Mouse (Mus musculus): Measurements from ENCODE around the gene Pde10a. TPM values are rescaled to one million over a fixed set of nuclear protein-coding genes. Genes with fewer than 3 reads are reported as not detected.

Gene Pde10a
- polyA plus RNA-seq, 1 experiment from 2014 or later = 1.5 TPM

- 68% methylated on average over 4 of the region's 4 CpGs for WGBS
- Histone ChIP-seq H3K9ac (no peak overlapping the region), H3K27me3 (no peaks in the 10 kb centered on the region), H3K36me3 (no peaks in the 10 kb centered on the region), H3K4me1 (no peaks in the 10 kb centered on the region), H3K9me3 (no peaks in the 10 kb centered on the region), H3K4me3 (no peak overlapping the region), H3K4me2 (no peak overlapping the region), H3K27ac (no peak overlapping the region)
- ATAC-seq (ENCODE audit: borderline replicate concordance, extremely low read depth, low FRiP score, low TSS enrichment) = no peak
Observed at GRCm38 (mm10) chr17:9002438-9002837, 477.3 kb downstream of the Pde10a start.

GRCm38 (mm10) chr17:9004516-9004915 lies 479.3 kb downstream of the Pde10a start:
- Histone ChIP-seq H3K27ac (no peak overlapping the region), H3K9ac (no peak overlapping the region), H3K4me3 (no peak overlapping the region), H3K9me3 (no peaks in the 10 kb centered on the region), H3K4me1 (no peaks in the 10 kb centered on the region), H3K36me3 (no peaks in the 10 kb centered on the region), H3K4me2 (no peak overlapping the region), H3K27me3 (no peaks in the 10 kb centered on the region)
- 82% methylated on average over 4 of the region's 4 CpGs for whole genome bisulfite sequencing
- no peak for ATAC-seq (ENCODE audit: borderline replicate concordance, extremely low read depth, low FRiP score, low TSS enrichment)

DNA sequence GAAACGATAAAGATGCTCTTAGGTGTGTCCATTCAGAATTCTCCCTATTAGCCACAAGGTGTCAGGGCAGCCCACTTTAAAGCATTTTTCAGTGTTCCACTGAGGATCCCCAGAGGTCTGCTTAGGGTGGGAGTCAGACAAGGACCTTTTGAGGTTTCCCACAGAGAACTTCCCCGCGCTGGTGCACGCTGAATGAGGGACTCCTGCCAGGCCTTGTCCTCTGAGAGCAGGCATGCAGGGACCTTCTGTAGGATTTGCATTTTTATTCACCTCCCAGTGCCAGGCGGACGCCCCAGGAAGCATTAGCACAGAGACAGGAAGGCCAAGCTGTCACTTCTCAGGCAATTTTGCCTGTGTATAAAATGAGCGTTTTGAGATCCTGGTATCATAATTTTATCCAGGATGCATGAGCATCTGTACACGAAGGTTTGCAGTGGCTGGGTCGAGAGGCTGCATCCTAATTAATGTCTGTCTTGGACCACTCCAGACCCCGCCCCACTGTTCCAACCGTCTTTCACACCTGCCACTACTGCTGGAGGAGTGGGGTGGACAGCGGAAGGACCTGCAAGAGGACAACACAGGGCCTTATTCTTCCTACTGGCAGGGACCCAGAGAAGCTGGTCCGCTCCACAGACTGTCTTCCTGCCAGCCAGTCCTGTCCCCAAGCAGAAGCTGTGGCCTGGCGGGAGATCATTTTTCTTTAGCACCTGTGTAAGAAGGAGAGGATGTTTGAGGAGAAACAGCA lies 498.2 kb downstream of the Pde10a start:
- no peaks in the 10 kb centered on the region for H3K9me3 ChIP-seq
- WGBS = 22% methylated on average over 14 of the region's 14 CpGs
- ATAC-seq (ENCODE audit: borderline replicate concordance, extremely low read depth, low FRiP score, low TSS enrichment) = no peak

DNA sequence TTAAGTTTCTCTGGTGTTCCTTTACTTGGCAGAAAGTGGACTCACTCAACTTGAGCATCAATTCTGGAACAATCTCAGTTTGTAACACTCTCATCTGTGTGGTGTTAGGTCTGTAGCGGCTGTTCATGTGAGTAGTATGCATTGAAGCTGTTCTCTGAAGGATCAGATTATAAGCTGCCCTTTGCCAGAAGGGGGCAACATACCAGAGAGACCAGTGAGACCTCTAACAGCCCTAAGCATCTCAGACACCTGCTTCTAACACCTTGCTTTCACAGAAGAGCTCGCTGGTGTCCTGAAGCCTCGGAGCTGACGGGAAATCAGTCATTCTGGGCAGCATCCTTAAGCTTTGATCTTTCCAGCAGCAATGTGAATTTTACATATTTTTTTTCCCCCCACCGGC lies 505.0 kb downstream of the Pde10a start:
- H3K27ac ChIP-seq = no peak overlapping the region
- H3K36me3 ChIP-seq = no peaks in the 10 kb centered on the region
- 33% methylated on average over 5 of the region's 5 CpGs for WGBS
- no peak overlapping the region for H3K4me3 ChIP-seq
- no peak overlapping the region for H3K9ac ChIP-seq
- no peaks in the 10 kb centered on the region for H3K4me1 ChIP-seq
- no peak for ATAC-seq (ENCODE audit: borderline replicate concordance, extremely low read depth, low FRiP score, low TSS enrichment)
- H3K9me3 ChIP-seq = no peaks in the 10 kb centered on the region
- no peaks in the 10 kb centered on the region for H3K27me3 ChIP-seq
- H3K4me2 ChIP-seq = no peak overlapping the region

More for the DNA sequence above, 498.2 kb downstream of the Pde10a start:
- H3K36me3 ChIP-seq = no peaks in the 10 kb centered on the region
- H3K27me3 ChIP-seq = no peaks in the 10 kb centered on the region
- H3K4me2 ChIP-seq = no peak overlapping the region
- no peak overlapping the region for H3K4me3 ChIP-seq
- H3K9ac ChIP-seq = no peak overlapping the region
- H3K27ac ChIP-seq = no peak overlapping the region
- no peaks in the 10 kb centered on the region for H3K4me1 ChIP-seq

DNA sequence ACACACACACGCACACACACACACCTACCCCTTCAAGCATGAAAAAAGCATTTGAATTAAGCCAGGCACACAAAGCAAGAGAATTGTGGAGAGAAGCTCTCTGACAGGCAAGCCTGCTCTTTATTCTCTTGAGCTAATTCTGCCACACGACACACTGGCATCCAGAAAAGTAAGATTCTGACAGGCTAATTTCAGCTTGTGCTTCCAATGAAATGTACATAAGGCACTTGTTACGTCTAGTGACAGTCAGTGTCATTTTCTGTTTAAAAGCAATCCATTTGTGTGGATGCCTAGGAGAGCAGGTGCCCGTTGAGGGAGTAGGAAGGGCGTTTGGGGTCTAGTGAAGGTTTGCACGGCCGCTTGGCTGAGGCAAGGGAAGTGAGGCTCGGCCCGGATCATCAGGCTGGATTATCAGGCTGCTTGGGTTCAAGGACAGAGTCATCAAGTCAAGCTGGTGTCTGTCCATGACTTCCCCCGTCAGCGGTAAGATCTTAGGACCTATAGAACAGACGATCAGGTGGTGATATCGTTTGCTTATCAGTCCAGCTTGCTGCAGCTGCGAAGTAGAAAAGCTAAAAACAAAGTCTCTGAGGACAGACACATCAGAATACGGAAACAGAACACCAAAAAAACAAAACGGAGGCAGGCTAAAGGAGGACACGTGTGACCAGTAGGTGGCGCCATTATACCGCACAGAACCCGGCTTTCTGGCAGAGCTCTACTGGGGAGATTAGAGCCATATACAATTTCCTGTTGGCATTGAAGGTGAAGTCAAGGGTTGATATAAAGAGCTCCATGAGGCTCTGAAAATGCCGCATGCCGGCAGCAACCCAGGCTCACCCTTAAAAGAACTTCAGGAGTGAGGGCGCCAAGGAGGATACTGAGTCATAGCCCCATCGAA lies 506.3 kb downstream of the Pde10a start:
- peak; percentile 79 for ATAC-seq (ENCODE audit: borderline replicate concordance, extremely low read depth, low FRiP score, low TSS enrichment)
- Histone ChIP-seq H3K4me1 (no peaks in the 10 kb centered on the region), H3K27ac (no peak overlapping the region), H3K9me3 (no peaks in the 10 kb centered on the region), H3K36me3 (no peaks in the 10 kb centered on the region), H3K27me3 (no peaks in the 10 kb centered on the region), H3K4me3 (no peak overlapping the region), H3K9ac (peak overlapping the region; percentile 2; the same call in 1 of the 2 replicates), H3K4me2 (peak overlapping the region; percentile 29; the same call in 1 of the 2 replicates)
- WGBS = 13% methylated on average over 24 of the region's 24 CpGs

- no peaks in the 10 kb centered on the region for H3K27me3 ChIP-seq
- H3K4me2 ChIP-seq = no peak overlapping the region
- no peak overlapping the region for H3K27ac ChIP-seq
- no peak for ATAC-seq (ENCODE audit: borderline replicate concordance, extremely low read depth, low FRiP score, low TSS enrichment)
- H3K4me3 ChIP-seq = no peak overlapping the region
- H3K9ac ChIP-seq = no peak overlapping the region
- no peaks in the 10 kb centered on the region for H3K4me1 ChIP-seq
- H3K9me3 ChIP-seq = no peaks in the 10 kb centered on the region
- no peaks in the 10 kb centered on the region for H3K36me3 ChIP-seq
- WGBS = 75% methylated on average over 6 of the region's 6 CpGs
Observed at GRCm38 (mm10) chr17:9032362-9033044, 507.3 kb downstream of the Pde10a start.

GRCm38 (mm10) chr17:9033511-9033910 lies 508.3 kb downstream of the Pde10a start:
- Histone ChIP-seq H3K4me1 (no peaks in the 10 kb centered on the region), H3K4me2 (no peak overlapping the region), H3K9me3 (no peaks in the 10 kb centered on the region), H3K27me3 (no peaks in the 10 kb centered on the region), H3K4me3 (no peak overlapping the region), H3K36me3 (no peaks in the 10 kb centered on the region), H3K27ac (no peak overlapping the region), H3K9ac (no peak overlapping the region)
- no peak for ATAC-seq (ENCODE audit: borderline replicate concordance, extremely low read depth, low FRiP score, low TSS enrichment)
- 56% methylated on average over 5 of the region's 5 CpGs for WGBS

DNA sequence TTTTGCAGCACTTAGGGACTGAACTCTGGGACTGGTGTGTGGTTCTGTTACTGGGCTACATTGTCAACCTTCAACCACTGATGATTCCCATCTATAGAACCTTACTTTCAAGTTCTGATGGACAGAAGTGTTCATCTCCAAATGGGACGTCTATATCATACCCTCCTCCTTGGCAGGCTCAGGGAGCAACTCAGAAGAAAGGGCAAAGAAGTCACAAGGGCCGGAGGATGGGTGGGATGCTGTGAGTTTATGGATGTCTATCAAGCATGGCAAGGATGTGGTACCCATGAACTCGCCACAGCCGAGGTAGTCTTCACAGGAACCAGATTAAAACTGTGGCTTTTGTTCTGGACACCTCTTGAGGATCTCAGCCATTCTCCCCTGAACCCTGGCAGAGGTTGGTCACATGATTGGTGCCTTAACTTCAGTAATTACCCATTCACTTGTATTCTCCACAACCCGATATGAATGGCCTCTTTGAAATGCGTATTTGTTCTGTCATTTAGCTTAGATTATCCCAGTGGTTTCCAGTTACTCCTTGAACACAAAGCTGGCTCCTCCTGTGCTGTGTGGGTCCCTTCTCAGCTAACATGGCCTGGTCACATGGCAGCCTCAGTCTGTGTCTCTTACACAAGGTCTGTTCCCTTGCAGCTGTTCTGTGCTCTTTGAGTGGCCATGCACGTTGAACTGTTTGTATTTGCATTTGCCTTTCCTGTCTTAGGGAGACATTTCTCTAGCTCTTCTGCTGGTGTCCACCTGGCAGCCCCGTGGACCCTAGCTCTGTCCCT lies 510.6 kb downstream of the Pde10a start:
- Histone ChIP-seq H3K4me1 (no peaks in the 10 kb centered on the region), H3K36me3 (no peaks in the 10 kb centered on the region), H3K9me3 (no peaks in the 10 kb centered on the region), H3K27me3 (no peaks in the 10 kb centered on the region), H3K27ac (no peak overlapping the region), H3K9ac (no peak overlapping the region), H3K4me2 (no peak overlapping the region), H3K4me3 (no peak overlapping the region)
- no peak for ATAC-seq (ENCODE audit: borderline replicate concordance, extremely low read depth, low FRiP score, low TSS enrichment)
- 64% methylated on average over 8 of the region's 8 CpGs for WGBS

Other genes with a start within 250 kb of the Pde10a start
- gene Mpc1, start 242.5 kb upstream of the Pde10a start, polyA plus RNA-seq (2015; fragmentation: Nextera tagmentation; extraction: Ambion mirVana) = 176 and 180 TPM in 2 replicates
- 75.8 and 79.9 TPM in 2 replicates for gene Sft2d1, start 214.3 kb upstream of the Pde10a start, polyA plus RNA-seq (2015; fragmentation: Nextera tagmentation; extraction: Ambion mirVana)
- gene Prr18, start 187.9 kb upstream of the Pde10a start, polyA plus RNA-seq (2015; fragmentation: Nextera tagmentation; extraction: Ambion mirVana) = 1.7 TPM in 2 replicates
- 0.26 and 0.68 TPM in 2 replicates for gene T2, start 169.4 kb upstream of the Pde10a start, polyA plus RNA-seq (2015; fragmentation: Nextera tagmentation; extraction: Ambion mirVana)
- gene T, start 90.9 kb upstream of the Pde10a start, polyA plus RNA-seq (2015; fragmentation: Nextera tagmentation; extraction: Ambion mirVana) = 0.21 and 0.24 TPM in 2 replicates
- not detected in 2 replicates for gene Gm17087, start 41.6 kb downstream of the Pde10a start, polyA plus RNA-seq (2015; fragmentation: Nextera tagmentation; extraction: Ambion mirVana)

Data from lung, embryonic 15.5 days (tissue).